Mouse (Mus musculus) liver, embryonic 14.5 days (tissue): ENCODE data around the gene Smg8.

Source experiments
- CTCF ChIP-seq: IDR thresholded peaks from 2 replicates; pipeline ENCODE4 v1.5.1; 2016; ENCODE audit warnings: antibody characterized with exemption, low read depth, control low read depth
- EP300 ChIP-seq: IDR thresholded peaks from 2 replicates; pipeline ENCODE4 v1.6.1; 2016; ENCODE audit warnings: antibody characterized with exemption, low read depth

DNA sequence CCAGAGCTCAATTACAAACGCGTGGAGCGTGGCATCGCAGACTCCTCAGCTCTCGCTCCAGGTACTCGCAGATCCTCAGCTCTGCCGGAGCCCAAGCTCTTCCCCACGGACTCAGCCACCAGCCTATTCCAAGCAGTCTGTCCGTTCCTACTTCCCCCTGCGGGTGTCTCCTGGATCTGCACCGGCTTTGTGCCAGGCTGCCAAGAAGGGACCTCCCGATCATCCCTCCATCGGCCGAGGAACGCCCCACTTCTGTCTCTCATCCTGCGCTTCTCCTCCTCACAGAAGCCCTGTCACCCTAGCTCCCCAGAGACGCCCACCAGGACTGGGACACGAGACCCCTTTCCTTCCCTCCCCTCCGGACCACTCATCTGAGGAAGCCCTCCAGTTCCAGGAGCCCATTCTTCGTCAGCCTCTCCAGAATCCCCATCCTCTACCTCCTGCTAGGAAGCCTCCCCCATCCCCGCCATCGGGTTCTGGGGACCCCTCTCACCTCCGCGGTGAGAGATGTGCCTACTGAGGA, 13.2 kb downstream of the Smg8 start:
- TF ChIP-seq CTCF (peak; percentile 79), EP300 (no peak)
